Mouse (Mus musculus): ENCODE data around the gene Cox17.

Gene Cox17

DNA sequence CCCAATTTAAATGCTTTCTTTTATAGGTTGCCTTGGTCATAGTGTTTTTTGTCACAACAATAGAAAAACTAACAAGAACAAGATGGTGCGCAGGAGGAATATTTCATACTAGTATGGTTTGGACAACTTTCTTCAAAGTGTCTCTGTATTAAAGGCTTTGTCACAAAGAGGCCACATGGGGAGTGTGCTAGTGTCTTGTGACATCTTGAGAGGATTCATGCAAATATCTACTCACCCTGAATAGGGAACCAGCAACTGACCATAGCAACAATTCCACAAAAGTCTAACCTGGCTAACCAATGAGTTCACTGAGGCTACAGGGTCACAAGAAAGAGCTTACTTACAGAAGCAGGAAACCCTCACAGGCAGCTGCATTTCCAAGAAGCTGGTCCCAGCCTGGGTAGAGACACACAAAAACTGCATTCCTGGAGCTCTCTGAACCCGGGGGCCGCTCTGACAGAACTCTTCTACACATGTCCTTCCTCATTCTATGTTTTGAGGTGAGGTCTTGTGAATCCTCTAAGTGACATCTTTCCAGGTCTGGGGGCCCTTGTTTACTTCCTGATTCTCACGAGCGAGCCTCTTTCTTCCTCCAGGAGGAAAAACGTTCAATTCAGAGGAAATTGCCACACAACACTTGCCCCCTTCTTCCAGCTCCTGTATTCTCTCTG lies 48.4 kb downstream of the Cox17 start:
- DNase-seq (ENCODE audit: low read depth, low spot score): no peak

- DNase-seq (ENCODE audit: low read depth, low spot score): no peak
These were observed 49.4 kb downstream of the Cox17 start for GRCm38 (mm10) chr16:38396155-38396554.

DNA sequence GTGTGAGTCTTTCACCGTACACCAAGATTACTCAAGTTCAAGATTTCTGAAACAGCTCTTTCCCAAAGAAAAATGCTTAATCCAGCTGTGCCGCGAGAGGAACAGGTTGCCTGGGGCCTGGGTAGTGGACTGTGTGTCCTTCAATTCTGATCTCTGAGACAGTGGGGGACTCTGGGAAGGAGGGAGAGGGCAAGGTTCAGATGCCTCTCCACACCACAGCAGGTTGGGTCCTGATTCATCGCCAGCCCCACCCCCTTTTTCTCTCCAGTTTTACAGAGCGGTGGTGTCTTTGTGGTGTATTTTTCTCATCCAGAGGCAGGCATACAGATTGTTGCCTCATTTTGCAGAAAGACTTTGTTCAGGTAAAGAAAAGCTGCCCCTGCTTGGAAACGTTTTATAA lies 51.5 kb downstream of the Cox17 start:
- no peak for DNase-seq (ENCODE audit: low read depth, low spot score)

DNA sequence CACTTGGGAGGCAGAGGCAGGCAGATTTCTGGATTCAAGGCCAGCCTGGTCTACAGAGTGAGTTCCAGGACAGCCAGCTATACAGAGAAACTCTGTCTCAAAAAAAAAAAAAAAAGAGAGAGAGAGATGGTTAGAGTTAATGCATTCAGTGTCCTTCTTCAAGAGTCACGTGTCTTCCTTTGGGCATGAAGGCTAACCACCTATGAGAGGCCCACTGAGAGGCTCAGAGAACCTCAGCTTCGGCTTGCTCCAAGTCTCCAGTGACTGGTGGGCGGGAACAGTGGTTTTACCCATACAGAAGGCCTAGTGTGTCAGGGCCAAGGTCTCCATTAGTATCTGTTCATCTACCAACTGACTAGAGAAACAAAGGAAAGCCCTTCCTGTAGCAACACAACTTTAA lies 52.3 kb downstream of the Cox17 start:
- no peak for DNase-seq (ENCODE audit: low read depth, low spot score)

DNA sequence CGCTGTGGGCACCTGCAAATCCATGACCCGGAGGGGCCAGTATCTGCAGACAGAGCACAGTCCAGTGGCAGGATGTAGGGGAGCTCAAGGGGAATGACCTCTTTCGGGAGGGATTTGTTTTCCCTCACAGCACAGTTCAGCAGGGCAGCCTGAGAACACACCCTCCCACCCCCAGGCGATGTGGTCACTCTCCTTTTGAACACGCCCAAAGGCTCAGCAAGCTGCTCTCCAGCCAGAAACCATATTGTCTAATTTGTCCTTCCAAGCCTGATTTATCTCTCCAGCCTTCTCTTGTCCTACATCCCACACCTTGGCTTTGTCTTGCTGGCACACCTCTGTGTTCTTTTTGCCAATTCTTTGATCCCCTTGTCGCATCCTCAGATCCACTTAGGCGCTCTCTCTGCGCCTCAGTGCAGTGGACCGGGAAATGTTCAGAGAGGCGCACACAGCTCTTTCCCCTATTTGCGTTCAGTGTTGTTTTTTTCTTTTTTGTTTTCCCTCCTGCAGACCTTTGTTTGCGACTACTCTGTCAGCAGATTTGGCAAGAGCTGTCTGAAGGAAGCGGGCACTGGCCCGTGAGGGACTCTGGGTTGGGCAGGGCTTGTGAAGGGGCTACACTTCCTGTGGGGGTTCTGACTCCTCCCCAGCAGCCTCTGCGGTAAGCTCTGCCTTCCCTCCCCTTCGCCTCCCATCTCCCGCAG lies 52.9 kb downstream of the Cox17 start:
- DNase-seq (ENCODE audit: low read depth, low spot score): peak; percentile 47

DNA sequence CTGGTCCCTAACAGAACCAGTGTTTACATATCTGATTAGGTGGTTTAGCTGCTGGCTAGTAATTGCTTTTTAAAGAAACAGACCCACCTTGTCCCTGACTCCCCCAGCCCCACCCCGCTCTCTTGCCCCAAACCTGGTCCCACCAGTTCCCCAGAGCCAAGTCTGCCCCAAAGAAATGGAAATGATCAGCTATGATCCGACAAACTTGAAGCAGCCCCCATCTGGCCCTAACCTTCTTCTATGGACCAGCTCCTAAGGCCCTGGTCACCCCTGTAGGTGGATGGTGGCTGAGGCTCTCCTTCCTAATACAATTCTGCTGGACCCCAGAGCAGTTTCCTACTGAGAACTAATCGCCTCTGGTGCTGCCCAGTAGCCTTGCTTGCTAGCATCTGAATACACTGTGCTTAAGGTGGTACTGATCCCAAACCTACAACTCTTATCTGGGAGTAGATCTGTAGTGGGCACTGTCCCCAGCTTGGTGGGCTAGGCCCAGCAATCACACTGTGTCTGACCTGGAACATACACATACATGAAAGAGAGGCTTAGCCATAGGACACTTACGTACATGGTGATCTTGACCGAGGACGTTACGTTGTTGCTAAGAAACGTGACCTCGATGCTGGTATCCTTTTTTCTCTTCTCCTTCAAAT lies 53.6 kb downstream of the Cox17 start:
- no peak for DNase-seq (ENCODE audit: low read depth, low spot score)

DNA sequence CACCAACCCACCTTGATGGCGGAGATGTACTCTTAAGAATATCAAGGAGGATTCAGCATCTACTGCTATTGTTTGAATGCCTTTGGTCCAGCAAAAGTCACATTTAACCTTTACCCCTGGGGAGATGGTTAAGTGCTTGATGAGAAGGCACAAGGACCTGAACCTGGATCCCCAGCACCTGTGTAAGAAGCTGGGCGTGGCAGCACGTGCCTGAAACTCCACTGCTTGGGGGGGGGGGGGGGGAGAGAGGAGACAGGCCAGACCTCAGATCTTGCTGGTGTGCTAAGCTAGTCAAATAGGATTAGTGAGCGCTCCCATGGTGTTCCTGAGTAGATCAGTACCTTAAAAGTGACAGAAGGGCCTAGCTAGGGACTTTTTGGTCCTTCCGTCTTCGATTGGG lies 54.7 kb downstream of the Cox17 start:
- DNase-seq (ENCODE audit: low read depth, low spot score): peak; percentile 16

All from ZHBTc4 (cell line).